Mouse (Mus musculus): Measurements from ENCODE around the gene Aox2.

DNA sequence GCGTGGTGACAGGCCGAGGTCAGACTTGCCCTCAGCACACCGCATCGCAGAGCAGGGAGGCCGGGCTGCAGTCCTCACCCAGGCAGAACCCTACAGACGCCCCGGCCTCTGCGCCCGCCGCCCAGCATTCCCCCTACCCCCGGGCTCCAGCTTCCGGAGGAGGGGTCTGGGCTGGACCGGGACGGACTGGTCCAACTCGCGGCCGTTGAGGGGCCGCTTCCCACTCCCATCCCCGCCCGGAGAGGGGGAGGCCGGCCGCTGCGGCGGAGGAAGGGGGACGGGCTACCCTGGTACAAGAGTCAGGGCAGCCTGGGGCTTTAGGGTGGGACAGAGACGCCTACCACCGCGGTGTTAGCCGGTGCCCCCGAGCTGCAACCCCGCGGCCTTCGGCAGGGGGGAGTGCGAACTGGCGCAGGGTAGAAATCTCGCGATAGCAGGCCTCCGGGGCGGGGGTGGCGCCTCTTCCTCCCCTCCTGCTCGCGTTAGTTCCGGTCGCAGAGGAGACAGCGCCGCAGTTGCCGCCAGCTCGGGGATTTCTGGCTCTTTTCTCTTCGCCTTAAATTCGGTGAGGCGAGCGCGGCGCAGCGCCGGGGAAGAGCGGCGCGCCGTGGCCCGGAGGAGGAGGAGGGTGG, 114.6 kb downstream of the Aox2 start, which contains the start of gene Bzw1:
- TF ChIP-seq CTCF (conservative IDR thresholded peaks at IDR 0.05; ENCODE audit: low read length) (no peak), POU5F1 (IDR thresholded peaks at IDR 0.05; ENCODE audit: borderline replicate concordance, low read length) (no peak)
